Mouse (Mus musculus): ENCODE results near the gene Grik2. TPM values are rescaled to one million over a fixed set of nuclear protein-coding genes. Genes with fewer than 3 reads are reported as not detected.
"Not testable (repeated sequence)": the region's sequence is repeated elsewhere in the genome, so short reads cannot be mapped to it uniquely, and the experiment has no call there.

Grik2 gene
- polyA plus RNA-seq, 1 experiment from 2014 or later = 0.05 TPM

DNA sequence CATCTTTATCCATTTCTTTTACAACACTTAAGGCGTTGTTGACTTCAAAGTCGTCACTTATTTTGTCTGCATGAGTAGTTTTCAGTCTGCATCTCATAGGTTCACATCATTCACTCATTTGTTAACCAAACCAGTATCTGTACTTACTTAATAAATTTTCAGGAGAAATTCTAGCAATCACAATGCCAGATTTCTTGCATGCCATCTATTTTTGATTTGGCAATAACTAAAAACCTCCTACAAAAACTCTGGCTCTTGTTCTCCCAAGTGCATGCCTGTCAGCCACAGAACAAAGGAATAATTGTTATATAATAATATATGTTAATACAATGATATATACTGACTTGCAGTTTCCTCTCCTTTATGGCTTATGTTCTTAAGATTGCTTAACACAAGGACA, 331.8 kb downstream of the Grik2 start:
- Histone ChIP-seq H3K27me3 (ENCODE audit: control insufficient read depth, insufficient read depth, low read depth, low read length) (no peaks in the 10 kb centered on the region), H3K27ac (ENCODE audit: low read length) (no peak overlapping the region), H3K9ac (ENCODE audit: low read depth, low read length) (no peak overlapping the region), H3K4me1 (ENCODE audit: control insufficient read depth, low read depth, low read length) (no peaks in the 10 kb centered on the region), H3K9me3 (replicated peaks; ENCODE audit: control insufficient read depth, low read length) (no peaks in the 10 kb centered on the region), H3K4me2 (ENCODE audit: low read depth, low read length) (no peak overlapping the region), H3K4me3 (ENCODE audit: low read depth, low read length) (no peak overlapping the region), H3K36me3 (ENCODE audit: control insufficient read depth, insufficient read depth) (no peaks in the 10 kb centered on the region)
- 54% methylated on average over 2 of the region's 2 CpGs for WGBS (ENCODE audit: insufficient replicate concordance)
- no peak for ATAC-seq (ENCODE audit: low read depth)

DNA sequence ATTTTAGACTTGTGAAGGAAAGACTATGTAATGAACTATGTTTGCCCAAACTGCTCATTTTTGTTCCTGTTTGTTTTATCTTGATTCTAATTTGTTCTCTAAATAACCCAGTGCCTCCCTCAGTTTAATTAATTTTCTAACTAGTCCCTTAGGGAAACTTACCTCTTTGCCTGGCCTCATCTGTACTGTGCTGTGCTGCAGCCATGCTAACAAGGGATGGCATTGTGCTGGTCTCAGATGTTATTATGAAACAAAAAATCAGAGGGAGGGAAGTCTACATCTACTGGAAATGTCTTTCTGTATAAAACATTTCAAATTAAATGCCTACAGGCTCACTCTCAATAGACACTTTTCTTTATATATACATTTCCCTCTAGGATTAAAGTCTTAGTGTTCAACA, 335.0 kb downstream of the Grik2 start:
- H3K4me3 ChIP-seq (ENCODE audit: low read depth, low read length) = no peak overlapping the region

DNA sequence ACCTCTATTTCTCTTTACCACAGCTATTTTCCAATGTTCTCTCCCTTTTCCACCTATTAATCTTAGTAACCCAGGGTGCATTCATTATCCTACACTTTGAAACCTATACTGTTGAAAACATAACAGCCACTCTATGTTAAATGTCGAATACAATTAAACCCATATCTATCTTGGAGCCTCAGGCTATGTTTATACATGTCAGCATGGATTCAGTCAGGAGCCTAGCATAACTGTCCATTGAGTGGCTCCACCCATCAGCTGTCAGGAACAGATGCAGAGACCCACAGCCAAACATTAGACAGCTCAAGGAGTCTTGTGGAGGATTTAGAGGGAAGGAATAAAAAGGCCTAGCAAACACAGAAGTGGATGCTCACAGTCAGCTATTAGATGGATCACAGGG, 347.2 kb downstream of the Grik2 start:
- ATAC-seq (ENCODE audit: low read depth) = no peak
- 47% methylated on average over 1 of the region's 1 CpGs for WGBS (ENCODE audit: insufficient replicate concordance)

More for the DNA sequence above, 335.0 kb downstream of the Grik2 start:
- H3K4me1 ChIP-seq (ENCODE audit: control insufficient read depth, low read depth, low read length) = no peaks in the 10 kb centered on the region
- H3K9me3 ChIP-seq (replicated peaks; ENCODE audit: control insufficient read depth, low read length) = no peaks in the 10 kb centered on the region
- H3K27me3 ChIP-seq (ENCODE audit: control insufficient read depth, insufficient read depth, low read depth, low read length) = no peaks in the 10 kb centered on the region
- no peak overlapping the region for H3K27ac ChIP-seq (ENCODE audit: low read length)
- no peak for ATAC-seq (ENCODE audit: low read depth)
- no peak overlapping the region for H3K4me2 ChIP-seq (ENCODE audit: low read depth, low read length)
- H3K9ac ChIP-seq (ENCODE audit: low read depth, low read length) = no peak overlapping the region
- H3K36me3 ChIP-seq (ENCODE audit: control insufficient read depth, insufficient read depth) = no peaks in the 10 kb centered on the region

DNA sequence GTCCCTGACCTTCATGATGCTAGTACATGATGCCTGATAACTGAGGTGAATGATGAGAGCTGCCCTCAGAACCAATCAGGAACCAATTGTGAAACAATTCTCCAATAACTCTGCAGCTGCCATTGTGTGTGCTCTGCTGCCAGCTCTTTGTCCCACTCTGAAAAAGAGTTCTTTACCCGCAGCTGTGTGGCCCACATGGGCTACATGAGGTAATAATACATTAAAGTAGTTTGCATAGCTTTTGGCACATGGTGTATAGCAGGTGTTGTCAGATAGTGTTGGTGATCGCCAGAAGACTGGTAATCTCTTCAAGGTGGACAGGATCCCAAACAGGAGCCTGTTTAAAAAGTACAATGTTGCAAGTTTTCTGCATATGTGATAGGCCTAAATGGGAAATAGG, 351.5 kb downstream of the Grik2 start:
- WGBS (ENCODE audit: insufficient replicate concordance) = 40% methylated on average over 2 of the region's 2 CpGs
- no peak overlapping the region for H3K27ac ChIP-seq (ENCODE audit: low read length)
- no peaks in the 10 kb centered on the region for H3K27me3 ChIP-seq (ENCODE audit: control insufficient read depth, insufficient read depth, low read depth, low read length)
- no peak overlapping the region for H3K4me3 ChIP-seq (ENCODE audit: low read depth, low read length)
- no peaks in the 10 kb centered on the region for H3K36me3 ChIP-seq (ENCODE audit: control insufficient read depth, insufficient read depth)
- H3K4me2 ChIP-seq (ENCODE audit: low read depth, low read length) = no peak overlapping the region
- no peaks in the 10 kb centered on the region; the same call in 1 of the 2 replicates for H3K9me3 ChIP-seq (replicated peaks; ENCODE audit: control insufficient read depth, low read length)
- H3K9ac ChIP-seq (ENCODE audit: low read depth, low read length) = no peak overlapping the region
- no peak for ATAC-seq (ENCODE audit: low read depth)
- H3K4me1 ChIP-seq (ENCODE audit: control insufficient read depth, low read depth, low read length) = no peaks in the 10 kb centered on the region

More for the DNA sequence above, 347.2 kb downstream of the Grik2 start:
- H3K9me3 ChIP-seq (replicated peaks; ENCODE audit: control insufficient read depth, low read length) = no peaks in the 10 kb centered on the region
- H3K27me3 ChIP-seq (ENCODE audit: control insufficient read depth, insufficient read depth, low read depth, low read length) = no peaks in the 10 kb centered on the region
- H3K36me3 ChIP-seq (ENCODE audit: control insufficient read depth, insufficient read depth) = no peaks in the 10 kb centered on the region
- H3K4me2 ChIP-seq (ENCODE audit: low read depth, low read length) = no peak overlapping the region
- no peak overlapping the region for H3K9ac ChIP-seq (ENCODE audit: low read depth, low read length)
- H3K4me3 ChIP-seq (ENCODE audit: low read depth, low read length) = no peak overlapping the region
- H3K27ac ChIP-seq (ENCODE audit: low read length) = no peak overlapping the region
- H3K4me1 ChIP-seq (ENCODE audit: control insufficient read depth, low read depth, low read length) = no peaks in the 10 kb centered on the region

GRCm38 (mm10) chr10:49436301-49436700, 352.3 kb downstream of the Grik2 start:
- Histone ChIP-seq H3K4me1 (ENCODE audit: control insufficient read depth, low read depth, low read length) (no peaks in the 10 kb centered on the region), H3K4me3 (ENCODE audit: low read depth, low read length) (no peak overlapping the region), H3K9me3 (replicated peaks; ENCODE audit: control insufficient read depth, low read length) (no peaks in the 10 kb centered on the region; the same call in 1 of the 2 replicates), H3K4me2 (ENCODE audit: low read depth, low read length) (no peak overlapping the region), H3K36me3 (ENCODE audit: control insufficient read depth, insufficient read depth) (no peaks in the 10 kb centered on the region), H3K27ac (ENCODE audit: low read length) (no peak overlapping the region), H3K9ac (ENCODE audit: low read depth, low read length) (no peak overlapping the region), H3K27me3 (ENCODE audit: control insufficient read depth, insufficient read depth, low read depth, low read length) (no peaks in the 10 kb centered on the region)
- ATAC-seq (ENCODE audit: low read depth) = no peak
- WGBS (ENCODE audit: insufficient replicate concordance) = 58% methylated on average over 2 of the region's 2 CpGs

DNA sequence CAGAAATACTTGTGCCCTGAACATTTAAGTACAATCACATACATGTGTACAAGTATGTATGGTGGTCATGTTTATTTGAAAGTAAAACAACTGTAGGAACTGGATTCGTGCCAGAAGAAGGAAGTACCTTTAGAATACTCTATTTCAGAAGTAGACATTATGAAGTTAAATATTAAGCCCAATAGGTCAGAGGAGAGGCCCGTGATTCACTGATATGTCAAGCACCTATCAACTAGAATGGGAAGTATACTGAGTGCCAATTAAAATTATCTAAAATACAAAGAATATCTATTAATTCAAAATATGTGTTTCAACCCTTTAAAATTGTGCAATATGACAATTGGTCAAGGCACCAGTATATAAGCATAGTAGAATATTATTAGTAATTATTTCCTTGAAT, 355.7 kb downstream of the Grik2 start:
- no peaks in the 10 kb centered on the region for H3K27me3 ChIP-seq (ENCODE audit: control insufficient read depth, insufficient read depth, low read depth, low read length)
- 49% methylated on average over 2 of the region's 2 CpGs for WGBS (ENCODE audit: insufficient replicate concordance)
- H3K4me2 ChIP-seq (ENCODE audit: low read depth, low read length) = no peak overlapping the region
- no peak for ATAC-seq (ENCODE audit: low read depth)
- H3K4me3 ChIP-seq (ENCODE audit: low read depth, low read length) = no peak overlapping the region
- H3K4me1 ChIP-seq (ENCODE audit: control insufficient read depth, low read depth, low read length) = no peaks in the 10 kb centered on the region
- H3K27ac ChIP-seq (ENCODE audit: low read length) = no peak overlapping the region
- H3K36me3 ChIP-seq (ENCODE audit: control insufficient read depth, insufficient read depth) = no peaks in the 10 kb centered on the region
- no peaks in the 10 kb centered on the region; the same call in 1 of the 2 replicates for H3K9me3 ChIP-seq (replicated peaks; ENCODE audit: control insufficient read depth, low read length)
- H3K9ac ChIP-seq (ENCODE audit: low read depth, low read length) = no peak overlapping the region

DNA sequence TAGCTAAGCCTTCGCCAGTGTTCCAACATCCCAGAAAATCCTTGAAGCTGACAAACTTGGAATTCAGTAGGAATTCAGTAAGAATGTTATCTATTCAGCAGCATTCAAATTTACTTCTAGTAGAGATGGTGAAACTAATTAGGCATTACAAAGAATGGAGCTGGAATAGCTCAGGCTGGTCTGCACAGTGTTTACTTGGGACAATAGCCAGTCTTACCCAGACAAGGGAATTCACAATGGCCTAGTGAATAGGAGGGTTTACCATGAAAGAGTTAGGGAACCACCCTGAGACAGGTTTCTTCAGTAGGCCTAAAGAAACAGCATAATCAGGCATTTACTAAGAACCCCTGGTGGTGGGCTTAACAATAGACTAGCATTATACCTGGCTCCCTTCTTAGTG, 371.4 kb downstream of the Grik2 start:
- H3K4me1 ChIP-seq (ENCODE audit: control insufficient read depth, low read depth, low read length); H3K27ac ChIP-seq (ENCODE audit: low read length); ATAC-seq (ENCODE audit: low read depth); H3K9ac ChIP-seq (ENCODE audit: low read depth, low read length); H3K9me3 ChIP-seq (replicated peaks; ENCODE audit: control insufficient read depth, low read length); H3K27me3 ChIP-seq (ENCODE audit: control insufficient read depth, insufficient read depth, low read depth, low read length); H3K36me3 ChIP-seq (ENCODE audit: control insufficient read depth, insufficient read depth); H3K4me3 ChIP-seq (ENCODE audit: low read depth, low read length); H3K4me2 ChIP-seq (ENCODE audit: low read depth, low read length): not testable (repeated sequence)
- 51% methylated on average over 1 of the region's 1 CpGs for whole genome bisulfite sequencing (ENCODE audit: insufficient replicate concordance)

DNA sequence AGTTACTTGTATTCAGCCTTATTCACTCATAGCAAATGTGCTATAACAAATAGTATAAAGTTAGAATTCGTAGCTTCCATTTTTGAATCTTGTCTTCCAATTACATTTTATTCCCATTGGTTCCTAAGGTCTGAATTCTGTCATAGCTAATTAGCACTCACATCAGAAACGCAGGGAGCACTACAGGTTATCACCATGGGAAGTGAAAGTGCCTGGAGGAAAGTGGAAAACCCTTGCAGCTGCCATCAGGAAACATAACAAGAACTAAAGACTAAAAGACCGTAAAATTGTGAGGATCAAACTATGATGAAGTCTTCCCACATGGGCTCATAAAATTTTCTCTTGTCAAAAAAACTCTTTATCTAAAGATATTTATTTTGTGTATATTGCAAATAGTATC, 405.6 kb downstream of the Grik2 start:
- no peak for ATAC-seq (ENCODE audit: low read depth)
- H3K27ac ChIP-seq (ENCODE audit: low read length) = no peak overlapping the region
- H3K9ac ChIP-seq (ENCODE audit: low read depth, low read length) = no peak overlapping the region
- H3K9me3 ChIP-seq (replicated peaks; ENCODE audit: control insufficient read depth, low read length) = no peaks in the 10 kb centered on the region
- H3K4me3 ChIP-seq (ENCODE audit: low read depth, low read length) = no peak overlapping the region
- no peak overlapping the region for H3K4me2 ChIP-seq (ENCODE audit: low read depth, low read length)
- WGBS (ENCODE audit: insufficient replicate concordance) = 46% methylated on average over 3 of the region's 3 CpGs
- no peaks in the 10 kb centered on the region for H3K4me1 ChIP-seq (ENCODE audit: control insufficient read depth, low read depth, low read length)
- H3K27me3 ChIP-seq (ENCODE audit: control insufficient read depth, insufficient read depth, low read depth, low read length) = no peaks in the 10 kb centered on the region
- H3K36me3 ChIP-seq (ENCODE audit: control insufficient read depth, insufficient read depth) = no peaks in the 10 kb centered on the region

DNA sequence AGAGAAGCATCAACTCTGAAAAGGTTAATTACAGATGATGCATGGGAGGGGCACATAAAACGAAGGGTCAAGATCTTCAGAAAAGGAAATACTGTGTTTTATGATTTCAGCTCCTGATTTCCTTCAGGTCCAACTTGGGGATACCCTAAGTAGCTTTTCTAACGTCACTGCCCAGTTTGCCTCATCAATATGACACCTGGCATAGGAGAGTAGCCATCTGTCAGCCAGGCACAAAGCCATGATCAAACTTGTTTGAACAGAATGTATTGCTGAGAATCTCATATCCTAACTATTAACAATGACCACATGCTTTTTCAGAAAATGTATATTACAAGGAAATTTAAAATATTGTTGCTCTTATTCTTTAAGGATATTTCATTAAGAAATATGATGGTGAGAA, 406.7 kb downstream of the Grik2 start:
- 37% methylated on average over 2 of the region's 2 CpGs for WGBS (ENCODE audit: insufficient replicate concordance)
- Histone ChIP-seq H3K4me1 (ENCODE audit: control insufficient read depth, low read depth, low read length) (no peaks in the 10 kb centered on the region), H3K27me3 (ENCODE audit: control insufficient read depth, insufficient read depth, low read depth, low read length) (no peaks in the 10 kb centered on the region), H3K4me3 (ENCODE audit: low read depth, low read length) (no peak overlapping the region), H3K4me2 (ENCODE audit: low read depth, low read length) (no peak overlapping the region), H3K9ac (ENCODE audit: low read depth, low read length) (no peak overlapping the region), H3K9me3 (replicated peaks; ENCODE audit: control insufficient read depth, low read length) (no peaks in the 10 kb centered on the region), H3K36me3 (ENCODE audit: control insufficient read depth, insufficient read depth) (no peaks in the 10 kb centered on the region), H3K27ac (ENCODE audit: low read length) (no peak overlapping the region)
- no peak for ATAC-seq (ENCODE audit: low read depth)

- H3K4me2 ChIP-seq (ENCODE audit: low read depth, low read length) = no peak overlapping the region
- no peaks in the 10 kb centered on the region for H3K36me3 ChIP-seq (ENCODE audit: control insufficient read depth, insufficient read depth)
- WGBS (ENCODE audit: insufficient replicate concordance) = 59% methylated on average over 2 of the region's 2 CpGs
- H3K4me1 ChIP-seq (ENCODE audit: control insufficient read depth, low read depth, low read length) = no peaks in the 10 kb centered on the region
- no peaks in the 10 kb centered on the region for H3K27me3 ChIP-seq (ENCODE audit: control insufficient read depth, insufficient read depth, low read depth, low read length)
- no peak for ATAC-seq (ENCODE audit: low read depth)
- no peak overlapping the region for H3K9ac ChIP-seq (ENCODE audit: low read depth, low read length)
- no peaks in the 10 kb centered on the region for H3K9me3 ChIP-seq (replicated peaks; ENCODE audit: control insufficient read depth, low read length)
- no peak overlapping the region for H3K27ac ChIP-seq (ENCODE audit: low read length)
- no peak overlapping the region for H3K4me3 ChIP-seq (ENCODE audit: low read depth, low read length)
These were observed 420.0 kb downstream of the Grik2 start for GRCm38 (mm10) chr10:49368601-49369000.

All from liver, embryonic 16.5 days (tissue).